Mouse (Mus musculus) MEL (cell line): ENCODE measurements around the gene Prss21.

Experiments used
- MAX ChIP-seq: IDR thresholded peaks from 2 replicates; pipeline ENCODE4 v1.6.1; 2011; ENCODE audit warnings: low read length, improper control_type of control experiment
- POLR2AphosphoS2 ChIP-seq: IDR thresholded peaks from 2 replicates; pipeline ENCODE4 v1.6.1; 2011; ENCODE audit warnings: low read length, improper control_type of control experiment

DNA sequence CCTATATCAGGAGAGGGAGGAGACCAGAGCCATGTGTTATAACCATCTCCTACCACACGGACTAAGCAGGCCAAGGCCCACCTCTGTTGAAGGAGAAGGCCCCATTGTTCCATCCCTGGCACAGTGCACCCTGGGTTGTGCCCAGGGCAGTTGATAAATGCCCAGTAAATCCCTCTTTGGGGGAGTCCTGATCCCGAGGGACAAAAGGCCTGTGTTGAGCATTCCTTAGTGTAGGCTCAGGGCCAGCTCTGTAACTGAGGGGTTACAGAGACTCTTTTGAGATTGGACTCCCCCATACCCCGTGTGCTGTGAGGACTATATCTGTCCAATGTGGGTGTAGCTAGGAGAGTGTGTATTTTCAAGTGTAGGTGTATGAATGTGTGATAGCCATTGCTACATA, 8.9 kb downstream of the Prss21 start:
- TF ChIP-seq MAX (no peak), POLR2AphosphoS2 (no peak)
